Mouse (Mus musculus) urinary bladder, postnatal 4 days (tissue): Measurements from ENCODE around the gene Tbc1d22a.

Source experiments
- DNase-seq, 2 experiments: peaks; one replicate each; pipeline ENCODE4 v3.0.0; 2021 to 2022; ENCODE audit warnings: low spot score in 2 of 2

The Tbc1d22a gene

DNA sequence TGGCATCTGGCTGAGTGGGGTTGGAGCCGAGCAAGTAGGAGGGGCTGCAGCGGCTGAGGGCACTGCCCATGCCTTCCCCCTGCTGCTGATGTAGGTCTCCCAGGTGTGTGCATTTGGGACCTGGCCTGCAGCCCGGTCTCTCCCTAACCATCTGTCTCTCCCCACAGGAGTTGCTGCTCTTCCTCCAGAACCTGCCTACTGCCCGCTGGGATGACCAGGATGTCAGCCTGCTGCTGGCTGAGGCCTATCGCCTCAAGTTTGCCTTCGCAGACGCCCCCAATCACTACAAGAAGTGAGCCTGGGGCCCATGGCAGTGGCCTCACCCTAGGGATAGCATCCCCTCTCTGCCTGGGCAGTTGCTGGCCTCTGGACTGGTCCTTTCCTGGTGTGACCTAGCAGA is 282.4 kb downstream of the Tbc1d22a start:
- DNase-seq = no peak

GRCm38 (mm10) chr15:86500536-86500935 is 286.3 kb downstream of the Tbc1d22a start:
- DNase-seq = no peak

GRCm38 (mm10) chr15:86503413-86503812 is 289.2 kb downstream of the Tbc1d22a start:
- DNase-seq = peak; percentile 7 to 56

- DNase-seq = peak in 1 of 2 experiments; percentile 4
Measured at GRCm38 (mm10) chr15:86506666-86507065, 292.4 kb downstream of the Tbc1d22a start.

- DNase-seq = peak; percentile 10 to 54
Measured at GRCm38 (mm10) chr15:86507546-86507945, 293.3 kb downstream of the Tbc1d22a start.

GRCm38 (mm10) chr15:86508406-86509176 is 294.3 kb downstream of the Tbc1d22a start:
- peak; percentile 16 to 36 for DNase-seq

GRCm38 (mm10) chr15:86509601-86510000 is 295.3 kb downstream of the Tbc1d22a start:
- peak in 1 of 2 experiments; percentile 8 for DNase-seq

GRCm38 (mm10) chr15:86511181-86511580 is 296.9 kb downstream of the Tbc1d22a start:
- peak; percentile 12 to 57 for DNase-seq

DNA sequence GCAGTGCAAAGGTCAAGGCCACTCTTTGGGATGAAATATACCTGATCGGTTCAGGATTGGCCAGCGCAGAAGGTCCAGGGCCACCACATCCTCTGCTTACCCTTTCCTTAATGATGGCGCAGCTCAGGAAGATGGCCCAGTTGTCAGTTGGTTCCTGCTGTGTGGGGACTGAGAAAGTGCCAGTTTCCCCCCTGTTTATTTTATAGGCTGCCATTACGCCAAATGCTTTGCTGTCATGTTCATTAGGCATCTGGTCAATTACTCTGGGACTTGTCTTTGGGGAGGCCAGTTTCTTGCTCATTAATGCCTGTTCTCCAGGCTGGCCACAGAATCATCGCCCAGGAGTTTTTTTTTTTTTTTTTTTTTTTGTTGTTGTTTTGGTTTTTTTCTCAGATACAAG is 299.1 kb downstream of the Tbc1d22a start:
- peak in 1 of 2 experiments; percentile 4 for DNase-seq

GRCm38 (mm10) chr15:86520201-86520600 is 305.9 kb downstream of the Tbc1d22a start:
- DNase-seq = peak in 1 of 2 experiments; percentile 33

- peak; percentile 13 to 41 for DNase-seq
Measured at GRCm38 (mm10) chr15:86535356-86535755, 321.1 kb downstream of the Tbc1d22a start.

GRCm38 (mm10) chr15:86542371-86542770 is 328.1 kb downstream of the Tbc1d22a start:
- peak in 1 of 2 experiments; percentile 45 for DNase-seq

- peak; percentile 14 to 47 for DNase-seq
Measured at GRCm38 (mm10) chr15:86544122-86544795, 330.0 kb downstream of the Tbc1d22a start.
